Mouse (Mus musculus) retina, postnatal 1 day (tissue): ENCODE results near the gene Lrrfip1.

Experiments
- DNase-seq: peaks from one replicate; pipeline ENCODE4 v3.0.0-alpha.2; 2012

Gene Lrrfip1

DNA sequence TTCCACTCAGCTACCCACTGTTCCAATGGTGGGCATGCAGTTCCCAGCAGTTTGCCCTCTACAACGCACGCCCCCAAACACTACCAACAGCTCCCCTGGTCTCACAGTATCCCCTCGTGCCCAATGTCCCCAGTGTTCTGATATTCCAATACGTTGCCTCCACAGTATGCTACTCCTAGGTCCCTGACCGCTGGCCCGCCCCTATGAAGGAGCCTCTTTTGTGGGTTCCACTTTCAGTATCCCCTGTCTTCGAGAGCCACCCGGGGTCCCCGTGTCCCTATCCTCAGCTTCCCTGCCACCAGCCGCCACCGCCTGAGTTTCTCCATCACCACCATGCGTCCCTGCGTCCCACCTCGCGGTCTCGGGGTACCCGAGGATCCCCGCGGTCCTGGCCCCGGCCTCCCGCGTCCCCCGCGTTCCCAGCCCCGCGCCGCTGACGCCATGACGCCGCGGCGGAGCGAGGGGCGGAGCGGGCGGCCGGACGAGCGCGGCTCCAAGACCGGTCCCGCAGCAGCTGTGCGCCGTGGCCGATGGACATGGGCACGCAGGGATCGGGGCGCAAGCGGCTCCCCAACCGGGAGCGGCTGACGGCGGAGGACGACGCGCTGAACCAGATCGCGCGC lies at the start of gene Lrrfip1:
Lrrfip1 (plus strand) TSS at position 470 of the 623 bp plus-strand sequence.
- DNase-seq = peak; percentile 81

- DNase-seq = no peak
Measured at GRCm38 (mm10) chr1:90949309-90949708, 49.2 kb upstream of the Lrrfip1 start.

DNA sequence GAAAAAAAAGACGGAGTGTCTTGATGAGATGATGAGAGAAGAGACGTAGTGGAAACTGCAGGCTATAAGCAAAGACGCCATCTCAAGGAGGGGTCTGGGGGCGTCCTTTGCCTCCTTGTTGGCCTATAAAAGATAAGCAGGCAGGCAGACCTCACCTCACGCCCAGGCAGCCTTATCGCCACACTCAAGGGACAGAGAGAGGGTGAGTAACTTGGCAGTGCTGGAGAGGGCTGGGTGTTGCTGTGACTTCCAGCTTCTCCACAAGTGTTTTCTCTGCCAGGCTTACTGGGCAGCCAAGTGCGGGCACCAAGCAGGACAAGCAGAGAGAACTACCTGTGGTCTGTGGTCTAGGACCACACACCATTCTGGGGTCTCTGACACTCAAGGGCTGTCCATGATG lies 46.9 kb upstream of the Lrrfip1 start:
- no peak for DNase-seq

DNA sequence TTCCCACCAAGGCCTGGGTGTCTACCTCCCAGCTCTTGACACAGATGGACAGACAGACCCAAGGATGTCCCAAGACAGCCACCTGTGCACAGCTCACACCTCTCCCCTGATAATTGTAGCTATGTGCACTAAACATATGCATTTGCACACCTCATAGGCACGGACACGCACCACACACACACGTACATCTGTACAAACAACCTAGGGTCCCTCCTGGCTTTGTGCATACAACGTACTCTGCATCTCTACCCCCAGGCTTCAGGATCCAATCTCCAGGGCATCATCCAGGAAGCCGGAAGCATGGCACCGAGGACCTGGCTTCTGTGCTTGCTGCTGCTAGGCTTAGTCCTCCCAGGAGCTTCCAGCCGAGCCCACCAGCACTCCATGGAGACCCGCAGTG lies 45.7 kb upstream of the Lrrfip1 start, which contains the start of gene Prlh:
Prlh (plus strand) TSS at position 301 of the 400 bp plus-strand sequence.
- DNase-seq = no peak

DNA sequence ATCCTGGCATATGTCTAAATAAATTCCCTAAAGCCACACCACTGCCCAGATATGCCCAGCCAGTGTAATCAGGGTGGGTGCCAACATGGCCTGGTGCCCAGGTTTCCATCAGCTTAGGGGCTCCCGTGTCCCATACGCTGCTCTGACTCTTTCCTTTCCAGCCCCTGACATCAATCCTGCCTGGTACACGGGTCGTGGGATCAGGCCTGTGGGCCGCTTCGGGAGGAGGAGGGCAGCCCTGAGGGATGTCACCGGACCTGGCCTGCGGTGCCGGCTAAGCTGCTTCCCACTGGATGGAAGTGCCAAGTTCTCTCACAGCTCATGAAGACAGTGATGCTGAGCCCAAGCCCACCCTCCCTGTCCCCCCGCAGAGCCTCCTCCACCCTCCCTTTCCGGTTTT lies 44.8 kb upstream of the Lrrfip1 start:
- DNase-seq = no peak

- peak; percentile 84 for DNase-seq
Measured at GRCm38 (mm10) chr1:90956245-90957096, 42.1 kb upstream of the Lrrfip1 start.

GRCm38 (mm10) chr1:90962526-90962925 lies 36.0 kb upstream of the Lrrfip1 start:
- DNase-seq = no peak

DNA sequence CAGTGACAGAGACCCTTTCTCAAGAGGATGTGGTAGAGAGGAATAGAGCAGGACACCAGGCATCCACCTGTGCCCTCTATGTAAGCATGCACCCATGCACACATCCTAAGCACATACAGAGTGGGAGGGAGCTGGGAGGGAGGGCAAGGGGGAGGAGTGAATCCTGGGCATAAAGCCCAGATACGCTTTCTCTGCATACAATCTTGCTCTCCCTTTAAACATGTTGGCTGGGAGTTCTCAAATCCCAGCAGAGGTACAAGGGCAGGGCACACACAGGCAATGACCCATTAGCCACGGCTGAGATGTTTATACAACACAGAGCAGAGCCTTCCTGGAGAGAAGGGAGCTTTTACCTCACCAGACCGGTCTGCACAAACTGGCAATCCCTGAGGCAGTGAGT lies 35.5 kb upstream of the Lrrfip1 start:
- peak; percentile 59 for DNase-seq

- DNase-seq = peak; percentile 80
Measured at GRCm38 (mm10) chr1:90967583-90967982, 31.0 kb upstream of the Lrrfip1 start.

DNA sequence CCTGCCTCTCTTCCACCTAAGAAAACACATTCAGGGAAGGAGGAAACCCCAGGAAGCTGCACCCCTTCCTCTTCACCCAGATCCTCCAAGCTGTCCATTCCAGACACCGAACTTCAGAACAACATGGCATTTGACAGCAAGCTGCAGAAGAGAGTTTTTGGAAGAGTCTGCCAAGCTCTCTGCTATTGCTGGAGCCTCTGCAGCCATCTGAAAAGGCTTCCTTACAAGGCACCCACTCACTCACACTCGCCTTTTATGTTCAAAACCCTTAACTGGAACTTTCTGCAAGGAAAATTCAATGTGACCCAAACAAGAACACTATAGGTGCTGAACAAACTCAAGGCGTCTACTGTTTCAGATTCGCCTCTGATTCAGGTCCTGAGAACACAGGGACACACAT lies 29.9 kb upstream of the Lrrfip1 start:
- DNase-seq = no peak

DNA sequence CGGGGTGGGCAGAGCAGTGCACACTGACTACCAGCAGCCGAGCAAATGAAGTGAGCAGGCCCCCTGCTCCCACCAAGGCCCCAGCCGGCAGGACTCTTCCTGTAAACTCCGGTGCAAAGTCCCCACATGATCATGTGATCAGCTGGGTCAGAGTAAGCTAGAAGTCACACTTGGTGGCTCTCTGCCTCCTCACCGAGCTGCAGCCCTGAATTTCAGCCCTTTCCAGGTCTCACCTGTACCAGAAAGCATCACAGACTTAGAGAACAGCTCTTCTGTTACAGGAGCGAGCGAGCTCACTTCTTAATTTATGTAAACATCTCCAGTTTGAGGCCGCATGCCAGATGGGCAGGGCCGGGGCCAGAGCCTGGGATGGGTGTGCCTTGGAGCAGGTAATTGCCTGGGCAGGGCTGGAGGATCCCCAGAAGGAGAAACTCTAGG lies 29.2 kb upstream of the Lrrfip1 start, which contains the start of gene Rab17:
Rab17 (minus strand) TSS at position 315 of the 438 bp plus-strand sequence.
- DNase-seq = no peak

GRCm38 (mm10) chr1:90969881-90970390 lies 28.6 kb upstream of the Lrrfip1 start:
- DNase-seq = no peak

GRCm38 (mm10) chr1:90972911-90973573 lies 25.5 kb upstream of the Lrrfip1 start:
- peak; percentile 93 for DNase-seq

DNA sequence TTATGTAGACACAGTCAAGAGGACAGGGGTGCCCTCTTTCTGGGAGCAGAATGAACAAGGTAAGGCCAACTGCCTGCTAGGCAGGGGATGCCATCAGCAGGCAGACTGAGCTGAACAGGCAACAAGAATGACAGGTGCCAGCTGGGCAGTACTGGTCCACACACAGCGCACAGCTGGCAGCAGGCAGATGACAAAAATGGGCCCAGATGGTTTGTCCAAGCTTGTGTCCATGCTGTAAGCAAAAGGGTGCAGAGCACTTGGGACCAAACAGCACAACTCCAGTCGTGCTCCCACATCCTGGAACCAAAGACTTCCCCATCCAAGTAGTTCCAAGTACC lies 25.0 kb upstream of the Lrrfip1 start:
- DNase-seq = no peak

GRCm38 (mm10) chr1:90974906-90975649 lies 23.5 kb upstream of the Lrrfip1 start:
- peak; percentile 93 for DNase-seq

- no peak for DNase-seq
Measured at GRCm38 (mm10) chr1:90975960-90976359, 22.6 kb upstream of the Lrrfip1 start.

DNA sequence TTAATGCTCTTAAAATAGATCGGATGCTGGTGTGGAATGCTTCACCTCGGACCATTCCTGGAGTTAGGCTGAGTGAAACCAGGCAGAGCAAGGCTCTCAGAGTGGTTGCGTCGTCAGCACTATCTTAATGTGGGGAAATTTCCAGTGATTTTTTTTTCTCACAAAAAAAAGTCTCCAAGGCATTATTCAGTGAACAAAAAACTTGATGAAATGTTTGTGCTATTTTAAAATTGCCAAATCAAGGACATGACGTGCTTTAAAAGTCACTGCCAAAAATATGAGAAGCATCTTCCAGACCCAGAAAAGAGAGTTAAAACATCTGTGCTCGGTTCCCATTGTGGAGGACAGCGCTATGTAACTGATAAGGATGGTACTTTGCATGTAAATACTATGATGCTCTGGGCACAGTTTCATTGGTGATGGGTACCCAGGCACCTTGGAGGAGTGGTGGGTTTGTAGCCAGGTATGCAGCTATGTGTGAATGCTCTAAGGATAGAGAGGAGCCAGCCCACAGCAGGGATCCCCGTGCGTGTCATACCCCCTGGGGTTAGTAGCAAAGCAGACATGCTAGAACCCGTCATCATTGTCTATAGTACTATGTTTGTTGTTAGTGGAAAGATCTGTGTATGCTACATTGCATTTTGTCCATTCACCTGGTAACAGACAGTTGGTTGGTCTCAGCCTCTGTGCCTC lies 17.8 kb upstream of the Lrrfip1 start:
- no peak for DNase-seq

GRCm38 (mm10) chr1:90981346-90981745 lies 17.2 kb upstream of the Lrrfip1 start:
- no peak for DNase-seq

GRCm38 (mm10) chr1:90995916-90996315 lies 2.6 kb upstream of the Lrrfip1 start:
- DNase-seq = no peak

DNA sequence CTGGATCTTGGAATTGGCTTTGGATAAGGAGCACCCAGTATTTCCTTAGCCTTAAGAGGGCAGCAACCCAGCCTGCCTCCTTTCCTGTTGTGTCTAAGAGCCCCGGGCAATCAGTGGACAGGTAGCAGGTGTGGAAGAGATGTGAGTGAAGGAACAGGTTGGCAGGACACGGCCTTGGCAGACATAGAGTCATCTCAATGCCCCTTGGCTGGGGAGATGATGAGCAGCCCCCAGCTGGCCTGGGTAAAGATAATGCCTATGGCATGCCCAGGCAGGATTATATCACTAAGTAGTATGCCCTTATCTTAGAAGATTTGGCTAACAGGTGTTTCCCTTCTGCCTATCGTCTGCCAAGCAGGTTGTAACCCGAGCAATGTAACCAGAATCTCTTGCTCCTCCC lies 1.4 kb upstream of the Lrrfip1 start:
- no peak for DNase-seq

- no peak for DNase-seq
Measured at GRCm38 (mm10) chr1:90997641-90998040, 896 bp upstream of the Lrrfip1 start.
